Mouse (Mus musculus): Measurements from ENCODE around the gene Synj2. TPM values are rescaled to one million over a fixed set of nuclear protein-coding genes. Genes with fewer than 3 reads are reported as not detected.

The Synj2 gene
- polyA plus RNA-seq, 1 experiment from 2014 or later = 1.0 TPM

DNA sequence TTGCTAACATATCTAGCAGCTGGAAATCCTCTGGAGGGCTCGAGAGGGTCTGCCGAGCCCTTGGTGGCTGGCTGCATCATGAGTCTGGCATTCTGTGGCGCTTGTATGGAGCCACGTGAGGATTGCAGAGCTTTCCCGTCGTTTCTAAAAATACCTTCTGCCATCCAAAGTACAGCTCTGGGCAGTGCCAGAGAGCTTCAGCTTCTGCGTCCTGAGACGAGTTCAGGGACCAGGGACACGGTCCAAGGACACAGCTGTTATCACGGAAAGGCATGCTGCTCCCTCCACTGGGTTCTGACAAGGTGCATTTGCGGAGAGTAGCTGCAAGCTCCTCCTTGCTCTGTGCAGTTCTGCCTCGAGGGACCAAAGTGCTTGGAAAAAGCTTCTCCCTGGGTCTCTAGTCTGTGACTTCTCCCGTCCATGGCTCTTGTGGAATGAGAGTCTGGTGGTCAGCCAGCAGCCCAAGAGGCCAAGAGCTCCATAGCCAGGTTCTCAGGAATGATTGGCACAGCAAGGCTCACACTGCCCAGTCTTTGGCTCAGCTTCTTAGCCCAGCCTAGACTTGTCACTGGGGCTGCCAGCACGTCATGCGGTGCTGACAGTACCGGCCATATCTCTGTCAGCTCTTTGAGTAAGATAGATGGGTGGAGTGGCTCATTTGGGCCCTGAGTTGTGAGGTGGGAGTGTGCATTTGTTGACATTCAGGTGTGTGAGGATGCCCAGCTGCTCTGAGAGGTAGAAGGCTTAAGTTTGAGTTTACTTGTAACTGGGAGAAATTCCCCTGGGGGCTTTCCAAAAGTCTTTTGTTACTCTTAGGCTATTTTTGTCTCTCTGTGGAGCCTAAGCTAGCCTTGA is 56.5 kb downstream of the Synj2 start:
- no peaks in the 10 kb centered on the region for H3K9me3 ChIP-seq (ENCODE audit: control insufficient read depth, low read length)
- DNase-seq (ENCODE audit: low spot score) (no peak), ATAC-seq (replicated peaks; ENCODE audit: low FRiP score) (no peak)
- H3K4me3 ChIP-seq (ENCODE audit: low read depth, low read length) = no peak overlapping the region
- H3K4me1 ChIP-seq (replicated peaks; ENCODE audit: control insufficient read depth, insufficient read depth, low read length) = no peaks in the 10 kb centered on the region
- 86% methylated on average over 16 of the region's 16 CpGs for WGBS
- H3K27ac ChIP-seq (ENCODE audit: low read depth, low read length) = no peak overlapping the region
- no peaks in the 10 kb centered on the region for H3K27me3 ChIP-seq (ENCODE audit: control insufficient read depth, insufficient read depth, low read length)
- no peaks in the 10 kb centered on the region for H3K36me3 ChIP-seq (ENCODE audit: control insufficient read depth, insufficient read depth, low read length)
- H3K9ac ChIP-seq (ENCODE audit: low read length) = no peak overlapping the region
- no peak overlapping the region for H3K4me2 ChIP-seq (ENCODE audit: low read depth, low read length, severe bottlenecking)

DNA sequence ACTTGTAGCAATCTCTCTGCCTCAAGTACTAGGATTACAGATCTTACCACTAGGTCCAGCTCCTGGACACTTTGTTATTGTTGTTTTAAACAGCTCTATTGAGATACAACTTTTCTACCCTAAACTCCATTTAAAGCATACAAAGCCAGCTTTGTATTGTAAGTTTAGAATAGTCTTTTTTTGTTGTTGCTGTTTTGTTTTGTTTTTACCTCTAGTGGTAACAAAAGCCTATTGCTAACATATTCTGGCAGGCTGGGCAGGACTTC is 57.1 kb downstream of the Synj2 start:
- H3K4me1 ChIP-seq (replicated peaks; ENCODE audit: control insufficient read depth, insufficient read depth, low read length) = no peaks in the 10 kb centered on the region
- no peak overlapping the region for H3K27ac ChIP-seq (ENCODE audit: low read depth, low read length)
- ATAC-seq (replicated peaks; ENCODE audit: low FRiP score) (no peak), DNase-seq (ENCODE audit: low spot score) (no peak)
- H3K36me3 ChIP-seq (ENCODE audit: control insufficient read depth, insufficient read depth, low read length) = no peaks in the 10 kb centered on the region
- no peaks in the 10 kb centered on the region for H3K27me3 ChIP-seq (ENCODE audit: control insufficient read depth, insufficient read depth, low read length)
- no peak overlapping the region for H3K9ac ChIP-seq (ENCODE audit: low read length)
- H3K9me3 ChIP-seq (ENCODE audit: control insufficient read depth, low read length) = no peaks in the 10 kb centered on the region
- H3K4me2 ChIP-seq (ENCODE audit: low read depth, low read length, severe bottlenecking) = no peak overlapping the region
- H3K4me3 ChIP-seq (ENCODE audit: low read depth, low read length) = no peak overlapping the region

DNA sequence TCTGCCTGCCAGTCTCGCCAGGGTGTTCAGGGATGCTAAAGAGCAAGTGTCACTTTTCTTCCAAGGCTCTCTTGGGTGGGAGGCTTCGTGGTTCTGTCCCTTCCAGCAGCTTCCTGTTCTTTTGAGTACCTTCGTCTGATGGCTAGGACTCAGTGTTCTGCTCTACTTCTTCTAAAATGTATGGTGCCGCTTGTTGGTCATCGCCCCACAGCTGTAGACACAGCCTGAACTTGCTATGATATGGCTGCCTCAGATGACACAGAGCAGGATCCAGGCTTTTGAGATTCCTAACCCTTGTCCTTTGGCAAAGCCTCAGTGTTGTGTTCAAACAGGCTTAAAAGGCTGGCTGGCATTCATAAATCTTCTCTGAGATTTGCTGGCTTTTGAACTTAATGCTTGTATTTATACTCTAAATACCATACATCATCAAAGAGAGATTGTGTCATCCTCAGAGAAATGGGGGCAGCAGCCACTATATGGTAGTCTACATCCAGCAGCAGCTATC is 58.0 kb downstream of the Synj2 start:
- ATAC-seq (replicated peaks; ENCODE audit: low FRiP score) (no peak), DNase-seq (ENCODE audit: low spot score) (no peak)
- H3K9me3 ChIP-seq (ENCODE audit: control insufficient read depth, low read length) = no peaks in the 10 kb centered on the region
- no peaks in the 10 kb centered on the region for H3K27me3 ChIP-seq (ENCODE audit: control insufficient read depth, insufficient read depth, low read length)
- no peak overlapping the region for H3K4me2 ChIP-seq (ENCODE audit: low read depth, low read length, severe bottlenecking)
- no peaks in the 10 kb centered on the region for H3K4me1 ChIP-seq (replicated peaks; ENCODE audit: control insufficient read depth, insufficient read depth, low read length)
- H3K4me3 ChIP-seq (ENCODE audit: low read depth, low read length) = no peak overlapping the region
- no peak overlapping the region for H3K9ac ChIP-seq (ENCODE audit: low read length)
- 79% methylated on average over 5 of the region's 5 CpGs for WGBS
- no peak overlapping the region for H3K27ac ChIP-seq (ENCODE audit: low read depth, low read length)
- H3K36me3 ChIP-seq (ENCODE audit: control insufficient read depth, insufficient read depth, low read length) = no peaks in the 10 kb centered on the region

DNA sequence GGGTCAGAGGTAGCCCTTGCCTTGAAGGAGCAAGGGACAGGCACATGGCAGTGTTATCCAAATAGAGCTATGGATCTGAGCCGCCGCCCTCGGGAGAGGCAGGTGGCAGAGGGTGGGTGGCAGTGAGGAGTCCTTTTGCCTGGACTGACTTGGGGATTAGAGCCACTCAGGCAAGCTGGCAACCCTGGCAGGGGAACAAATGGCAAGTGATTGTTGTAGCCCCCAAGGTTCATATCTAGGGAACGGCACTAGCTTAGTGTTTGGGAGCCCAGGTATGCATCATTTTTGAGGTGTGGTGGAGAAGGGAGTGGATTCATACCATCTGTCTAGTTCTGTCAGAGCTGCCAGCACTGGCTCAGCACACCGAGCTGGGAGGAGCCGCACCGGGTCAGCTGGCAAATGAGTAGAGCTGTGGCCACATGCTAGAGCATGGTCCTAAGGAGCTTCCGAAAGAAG is 59.8 kb downstream of the Synj2 start:
- ATAC-seq (replicated peaks; ENCODE audit: low FRiP score) (no peak), DNase-seq (ENCODE audit: low spot score) (no peak)
- Histone ChIP-seq H3K27me3 (ENCODE audit: control insufficient read depth, insufficient read depth, low read length) (no peaks in the 10 kb centered on the region), H3K9me3 (ENCODE audit: control insufficient read depth, low read length) (no peaks in the 10 kb centered on the region), H3K27ac (ENCODE audit: low read depth, low read length) (no peak overlapping the region), H3K9ac (ENCODE audit: low read length) (no peak overlapping the region), H3K36me3 (ENCODE audit: control insufficient read depth, insufficient read depth, low read length) (no peaks in the 10 kb centered on the region), H3K4me1 (replicated peaks; ENCODE audit: control insufficient read depth, insufficient read depth, low read length) (0 out of 2 replicates have a peak, but pooled peaks cover under 1% of the 10 kb centered on the region), H3K4me2 (ENCODE audit: low read depth, low read length, severe bottlenecking) (no peak overlapping the region), H3K4me3 (ENCODE audit: low read depth, low read length) (no peak overlapping the region)
- WGBS = 95% methylated on average over 8 of the region's 8 CpGs

DNA sequence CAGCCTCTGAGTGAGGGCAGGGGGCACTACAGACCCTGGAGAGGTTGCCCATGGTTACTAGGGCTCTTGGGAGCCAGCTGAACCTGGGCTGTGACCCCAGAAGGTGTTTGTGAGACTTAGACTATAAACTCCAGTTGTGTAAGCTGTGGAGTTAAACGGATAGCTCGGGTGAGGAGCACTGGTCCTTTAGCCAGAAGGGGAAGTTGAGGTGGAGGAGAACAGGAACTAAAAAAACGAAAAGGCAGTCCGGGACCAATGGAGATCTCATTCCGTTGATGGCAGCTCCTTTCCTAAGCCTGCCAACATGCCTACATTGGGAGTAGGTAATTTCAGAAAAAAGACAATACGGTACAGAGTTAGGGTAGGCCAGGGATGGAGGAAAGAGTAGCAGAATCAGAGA is 60.3 kb downstream of the Synj2 start:
- Histone ChIP-seq H3K36me3 (ENCODE audit: control insufficient read depth, insufficient read depth, low read length) (no peaks in the 10 kb centered on the region), H3K4me1 (replicated peaks; ENCODE audit: control insufficient read depth, insufficient read depth, low read length) (0 out of 2 replicates have a peak, but pooled peaks cover 2% of the 10 kb centered on the region), H3K4me2 (ENCODE audit: low read depth, low read length, severe bottlenecking) (no peak overlapping the region), H3K27ac (ENCODE audit: low read depth, low read length) (no peak overlapping the region), H3K27me3 (ENCODE audit: control insufficient read depth, insufficient read depth, low read length) (no peaks in the 10 kb centered on the region), H3K9ac (ENCODE audit: low read length) (no peak overlapping the region), H3K9me3 (ENCODE audit: control insufficient read depth, low read length) (no peaks in the 10 kb centered on the region), H3K4me3 (ENCODE audit: low read depth, low read length) (no peak overlapping the region)
- DNase-seq (ENCODE audit: low spot score) = no peak
- WGBS = 81% methylated on average over 6 of the region's 6 CpGs
- ATAC-seq (replicated peaks; ENCODE audit: low FRiP score) = no peak

- no peaks in the 10 kb centered on the region for H3K27me3 ChIP-seq (ENCODE audit: control insufficient read depth, insufficient read depth, low read length)
- H3K4me1 ChIP-seq (replicated peaks; ENCODE audit: control insufficient read depth, insufficient read depth, low read length) = 0 out of 2 replicates have a peak, but pooled peaks cover 2% of the 10 kb centered on the region
- no peak overlapping the region for H3K4me3 ChIP-seq (ENCODE audit: low read depth, low read length)
- ATAC-seq (replicated peaks; ENCODE audit: low FRiP score) = no peak
- no peaks in the 10 kb centered on the region for H3K36me3 ChIP-seq (ENCODE audit: control insufficient read depth, insufficient read depth, low read length)
- 89% methylated on average over 7 of the region's 7 CpGs for WGBS
- no peak overlapping the region for H3K27ac ChIP-seq (ENCODE audit: low read depth, low read length)
- DNase-seq (ENCODE audit: low spot score) = no peak
- H3K4me2 ChIP-seq (ENCODE audit: low read depth, low read length, severe bottlenecking) = no peak overlapping the region
- H3K9ac ChIP-seq (ENCODE audit: low read length) = no peak overlapping the region
- no peaks in the 10 kb centered on the region for H3K9me3 ChIP-seq (ENCODE audit: control insufficient read depth, low read length)
Observed at GRCm38 (mm10) chr17:6001836-6002235, 60.8 kb downstream of the Synj2 start.

GRCm38 (mm10) chr17:6002563-6002962 is 61.5 kb downstream of the Synj2 start:
- Histone ChIP-seq H3K27ac (ENCODE audit: low read depth, low read length) (no peak overlapping the region), H3K27me3 (ENCODE audit: control insufficient read depth, insufficient read depth, low read length) (no peaks in the 10 kb centered on the region), H3K9me3 (ENCODE audit: control insufficient read depth, low read length) (no peaks in the 10 kb centered on the region), H3K4me2 (ENCODE audit: low read depth, low read length, severe bottlenecking) (no peak overlapping the region), H3K4me1 (replicated peaks; ENCODE audit: control insufficient read depth, insufficient read depth, low read length) (0 out of 2 replicates have a peak, but pooled peaks cover 2% of the 10 kb centered on the region), H3K4me3 (ENCODE audit: low read depth, low read length) (no peak overlapping the region), H3K9ac (ENCODE audit: low read length) (no peak overlapping the region), H3K36me3 (ENCODE audit: control insufficient read depth, insufficient read depth, low read length) (no peaks in the 10 kb centered on the region)
- WGBS = 89% methylated on average over 6 of the region's 6 CpGs
- no peak for DNase-seq (ENCODE audit: low spot score)
- no peak for ATAC-seq (replicated peaks; ENCODE audit: low FRiP score)

DNA sequence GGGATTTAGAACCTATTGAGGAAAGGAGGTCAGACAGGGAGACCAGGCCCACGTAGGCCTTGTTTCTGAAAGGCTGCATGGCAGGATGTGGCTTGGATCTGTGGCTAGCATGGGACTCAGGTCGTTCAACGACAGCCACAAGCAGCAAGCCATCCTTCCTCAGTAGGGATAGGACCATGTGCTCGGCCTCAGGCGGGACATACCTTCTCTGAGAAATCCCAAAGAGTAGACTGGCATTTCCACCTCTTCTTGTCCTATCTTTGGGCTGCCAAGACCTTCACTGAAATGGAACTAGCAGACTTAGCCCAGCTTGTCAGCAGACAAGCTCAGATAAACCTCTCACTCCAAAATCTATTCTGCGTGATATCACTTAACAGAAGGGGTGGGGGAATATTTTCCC is 62.6 kb downstream of the Synj2 start:
- no peaks in the 10 kb centered on the region for H3K9me3 ChIP-seq (ENCODE audit: control insufficient read depth, low read length)
- no peak for ATAC-seq (replicated peaks; ENCODE audit: low FRiP score)
- WGBS = 92% methylated on average over 6 of the region's 6 CpGs
- no peak overlapping the region for H3K27ac ChIP-seq (ENCODE audit: low read depth, low read length)
- DNase-seq (ENCODE audit: low spot score) = no peak
- no peaks in the 10 kb centered on the region for H3K36me3 ChIP-seq (ENCODE audit: control insufficient read depth, insufficient read depth, low read length)
- H3K4me3 ChIP-seq (ENCODE audit: low read depth, low read length) = no peak overlapping the region
- no peak overlapping the region for H3K4me2 ChIP-seq (ENCODE audit: low read depth, low read length, severe bottlenecking)
- H3K9ac ChIP-seq (ENCODE audit: low read length) = no peak overlapping the region
- H3K27me3 ChIP-seq (ENCODE audit: control insufficient read depth, insufficient read depth, low read length) = no peaks in the 10 kb centered on the region
- 0 out of 2 replicates have a peak, but pooled peaks cover 2% of the 10 kb centered on the region for H3K4me1 ChIP-seq (replicated peaks; ENCODE audit: control insufficient read depth, insufficient read depth, low read length)

- Histone ChIP-seq H3K9ac (ENCODE audit: low read length) (no peak overlapping the region), H3K4me3 (ENCODE audit: low read depth, low read length) (no peak overlapping the region), H3K36me3 (ENCODE audit: control insufficient read depth, insufficient read depth, low read length) (no peaks in the 10 kb centered on the region), H3K4me1 (replicated peaks; ENCODE audit: control insufficient read depth, insufficient read depth, low read length) (0 out of 2 replicates have a peak, but pooled peaks cover 2% of the 10 kb centered on the region), H3K27me3 (ENCODE audit: control insufficient read depth, insufficient read depth, low read length) (no peaks in the 10 kb centered on the region), H3K9me3 (ENCODE audit: control insufficient read depth, low read length) (no peaks in the 10 kb centered on the region), H3K4me2 (ENCODE audit: low read depth, low read length, severe bottlenecking) (peak overlapping the region; percentile 20; the same call in 1 of the 2 replicates), H3K27ac (ENCODE audit: low read depth, low read length) (no peak overlapping the region)
- ATAC-seq (replicated peaks; ENCODE audit: low FRiP score) = peak; percentile 51; the same call in 1 of the 2 replicates
- no peak for DNase-seq (ENCODE audit: low spot score)
- 10% methylated on average over 14 of the region's 14 CpGs for WGBS
Observed at GRCm38 (mm10) chr17:6005246-6005637, 64.2 kb downstream of the Synj2 start.

Measured in forebrain, embryonic 11.5 days (tissue).